Mouse (Mus musculus) heart, embryonic 14.5 days (tissue): ENCODE results near the gene Cdc42ep2. TPM values are rescaled to one million over a fixed set of nuclear protein-coding genes. Genes with fewer than 3 reads are reported as not detected.
"Not testable (repeated sequence)": the region's sequence is repeated elsewhere in the genome, so short reads cannot be mapped to it uniquely, and the experiment has no call there.

Experiments
- ATAC-seq: fragments of 200-750 bp; cut with Nextera tagmentation; 2 replicates; pipeline ENCODE4 v1.8.0; 2017; ENCODE audit warnings: low read depth, moderate TSS enrichment; ENCODE audit not compliant: insufficient number of reproducible peaks, insufficient read depth, low FRiP score
- H3K27ac ChIP-seq, 2 experiments: fragments of 200-500 bp in 1 of 2; fragments of 300-500 bp in 1 of 2; sonication (generic) in 1 of 2; replicated peaks in 1 of 2; 2 replicates each; pipeline ENCODE4 v1.5.1; 2012 to 2014; ENCODE audit warnings: low read depth in 2 of 2, low read length in 2 of 2, control low read depth in 1 of 2, mild to moderate bottlenecking in 1 of 2, mixed read lengths in 1 of 2; ENCODE audit not compliant: control insufficient read depth in 1 of 2, insufficient read depth in 1 of 2
- H3K27me3 ChIP-seq: fragments of 300-500 bp; sonication (generic); 2 replicates; pipeline ENCODE4 v1.6.1; 2014; ENCODE audit warnings: mild to moderate bottlenecking, low read length, control low read depth; ENCODE audit not compliant: control insufficient read depth, insufficient read depth
- H3K36me3 ChIP-seq: fragments of 300-500 bp; sonication (generic); 2 replicates; pipeline ENCODE4 v1.6.1; 2014; ENCODE audit warnings: mild to moderate bottlenecking, control low read depth, low read length, mixed read lengths; ENCODE audit not compliant: control insufficient read depth, insufficient read depth
- H3K4me1 ChIP-seq, 2 experiments: fragments of 200-500 bp in 1 of 2; fragments of 300-500 bp in 1 of 2; sonication (generic) in 1 of 2; 2 replicates each; pipeline ENCODE4 v1.6.1; 2012 to 2014; ENCODE audit warnings: low read length in 2 of 2, control low read depth in 1 of 2, mixed read lengths in 1 of 2; ENCODE audit not compliant: control insufficient read depth in 2 of 2, insufficient read depth in 2 of 2
- H3K4me2 ChIP-seq: fragments of 300-500 bp; sonication (generic); 2 replicates; pipeline ENCODE4 v1.6.1; 2014; ENCODE audit warnings: mild to moderate bottlenecking, low read length
- H3K4me3 ChIP-seq, 2 experiments: fragments of 200-500 bp in 1 of 2; fragments of 300-500 bp in 1 of 2; sonication (generic) in 1 of 2; 2 replicates each; pipeline ENCODE4 v1.5.1; 2012 to 2014; ENCODE audit warnings: low read length in 2 of 2, mild to moderate bottlenecking in 2 of 2, control low read depth in 1 of 2, low read depth in 1 of 2, moderate library complexity in 1 of 2; ENCODE audit not compliant: control insufficient read depth in 1 of 2, insufficient read depth in 1 of 2
- H3K9ac ChIP-seq: fragments of 300-500 bp; sonication (generic); 2 replicates; pipeline ENCODE4 v1.6.1; 2014; ENCODE audit warnings: mild to moderate bottlenecking, low read length
- H3K9me3 ChIP-seq: fragments of 300-500 bp; sonication (generic); 2 replicates; pipeline ENCODE4 v1.6.1; 2016; ENCODE audit warnings: low read length, control low read depth; ENCODE audit not compliant: control insufficient read depth
- WGBS: fragments of 180-500 bp; shearing (Covaris S2); extraction: QIAGEN DNeasy Blood & Tissue Kit; methylation state at CpG from one replicate; pipeline ENCODE4 v1.1.7; 2014; 5-methylcytosine and 5-hydroxymethylcytosine counted together
- polyA plus RNA-seq: library from polyadenylated mRNA; unstranded; fragments of >200 nt; fragmentation: Nextera tagmentation; extraction: Ambion mirVana; gene quantifications from 2 replicates; pipeline ENCODE4 v1.2.1, GENCODE M21; 2014

The Cdc42ep2 gene
- polyA plus RNA-seq, 1 experiment from 2014 or later: 9.7 TPM

DNA sequence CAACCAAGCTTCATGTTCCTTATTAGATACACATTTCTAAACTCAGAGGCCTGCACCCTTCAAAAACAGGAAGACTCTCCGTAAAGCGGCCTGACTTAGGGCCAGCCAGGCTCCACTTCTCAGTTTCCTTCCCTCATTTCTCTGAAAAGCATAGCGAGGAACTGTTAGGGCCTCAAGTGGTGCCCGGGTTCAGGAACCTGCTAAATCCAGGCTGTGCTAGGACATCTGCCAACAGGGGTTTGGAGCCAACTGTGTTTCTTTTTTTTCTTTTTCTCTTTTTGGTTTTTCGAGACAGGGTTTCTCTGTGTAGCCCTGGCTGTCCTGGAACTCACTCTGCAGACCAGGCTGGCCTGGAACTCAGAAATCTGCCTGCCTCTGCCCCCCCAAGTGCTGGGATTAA lies 42.5 kb downstream of the Cdc42ep2 start:
- H3K9ac ChIP-seq, H3K27me3 ChIP-seq: not testable (repeated sequence)
- 84% methylated on average over 5 of the region's 5 CpGs for WGBS

GRCm38 (mm10) chr19:5881155-5881554 lies 43.5 kb downstream of the Cdc42ep2 start:
- Histone ChIP-seq H3K9ac (no peak overlapping the region), H3K9me3 (no peaks in the 10 kb centered on the region), H3K4me3 (no peak overlapping the region), H3K4me1 (peaks cover 3 to 28% of the 10 kb centered on the region in 2 experiments), H3K36me3 (no peaks in the 10 kb centered on the region), H3K4me2 (no peak overlapping the region), H3K27me3 (no peaks in the 10 kb centered on the region), H3K27ac (no peak overlapping the region)
- ATAC-seq: no peak
- 90% methylated on average over 6 of the region's 6 CpGs for WGBS

More for the DNA sequence above, 42.5 kb downstream of the Cdc42ep2 start:
- H3K9me3 ChIP-seq, H3K4me2 ChIP-seq, H3K4me3 ChIP-seq, H3K27ac ChIP-seq, ATAC-seq, H3K36me3 ChIP-seq: not testable (repeated sequence)
- peaks cover 3 to 28% of the 10 kb centered on the region in 2 experiments for H3K4me1 ChIP-seq

DNA sequence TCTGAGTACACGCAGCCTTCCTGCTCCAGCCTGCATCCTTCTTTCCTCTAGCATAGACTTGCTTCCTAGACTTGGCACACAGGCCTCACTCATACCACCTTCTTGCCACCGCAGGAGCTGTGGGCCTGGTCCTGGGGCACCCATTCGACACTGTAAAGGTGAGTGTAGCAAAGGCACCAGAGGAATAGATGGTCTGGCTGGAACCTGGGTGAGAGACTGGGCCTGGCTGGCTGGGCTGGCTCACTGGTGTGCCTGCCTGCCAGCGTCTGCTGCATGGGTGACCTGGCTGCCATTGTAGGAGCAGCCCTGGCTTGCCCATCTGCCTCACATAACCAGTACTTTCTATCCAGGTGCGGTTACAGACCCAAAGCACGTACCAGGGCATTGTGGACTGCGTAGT lies 44.9 kb downstream of the Cdc42ep2 start:
- Histone ChIP-seq H3K4me1 (peaks cover 8 to 33% of the 10 kb centered on the region in 2 experiments), H3K9me3 (no peaks in the 10 kb centered on the region), H3K27me3 (no peaks in the 10 kb centered on the region), H3K27ac (no peak overlapping the region), H3K9ac (no peak overlapping the region), H3K36me3 (no peaks in the 10 kb centered on the region), H3K4me2 (no peak overlapping the region), H3K4me3 (no peak overlapping the region)
- 94% methylated on average over 7 of the region's 7 CpGs for WGBS
- no peak for ATAC-seq

GRCm38 (mm10) chr19:5878916-5879315 lies 45.7 kb downstream of the Cdc42ep2 start:
- Histone ChIP-seq H3K4me2 (peak overlapping the region; percentile 50; the same call in 1 of the 2 replicates), H3K27me3 (no peaks in the 10 kb centered on the region), H3K27ac (no peak overlapping the region), H3K4me3 (no peak overlapping the region), H3K9me3 (no peaks in the 10 kb centered on the region), H3K9ac (peak overlapping the region; percentile 67), H3K36me3 (no peaks in the 10 kb centered on the region), H3K4me1 (peaks cover 8 to 35% of the 10 kb centered on the region in 2 experiments)
- no peak for ATAC-seq
- WGBS: 78% methylated on average over 3 of the region's 3 CpGs

- Histone ChIP-seq H3K4me3 (peak overlapping the region in 1 of 2 experiments; percentile 25; a peak in 2 of 4 replicates), H3K36me3 (0 out of 2 replicates have a peak, but pooled peaks cover 5% of the 10 kb centered on the region), H3K27ac (peak overlapping the region in 1 of 2 experiments; percentile 76; a peak in 1 of 4 replicates), H3K4me1 (peaks cover 8 to 38% of the 10 kb centered on the region in 2 experiments), H3K9me3 (no peaks in the 10 kb centered on the region), H3K9ac (peak overlapping the region; percentile 67), H3K4me2 (peak overlapping the region; percentile 50), H3K27me3 (no peaks in the 10 kb centered on the region)
- ATAC-seq: no peak
- 60% methylated on average over 7 of the region's 7 CpGs for WGBS
Measured at GRCm38 (mm10) chr19:5878362-5878722, 46.3 kb downstream of the Cdc42ep2 start.

GRCm38 (mm10) chr19:5877618-5878361 lies 46.8 kb downstream of the Cdc42ep2 start, which contains the start of gene Slc25a45:
Gene Slc25a45 (plus strand): TSS chr19:5877808.
- Histone ChIP-seq H3K27me3 (no peaks in the 10 kb centered on the region), H3K9me3 (no peaks in the 10 kb centered on the region), H3K4me3 (peak within 1 kb of the TSS; percentile 24 to 25), H3K36me3 (peaks cover 9% of the 10 kb centered on the region), H3K4me2 (peak within 1 kb of the TSS; percentile 50), H3K4me1 (peaks cover 9 to 42% of the 10 kb centered on the region in 2 experiments), H3K27ac (peak within 1 kb of the TSS; percentile 76 to 79), H3K9ac (peak within 1 kb of the TSS; percentile 67)
- 35% methylated on average over 15 of the region's 15 CpGs for WGBS
- ATAC-seq: no peak

DNA sequence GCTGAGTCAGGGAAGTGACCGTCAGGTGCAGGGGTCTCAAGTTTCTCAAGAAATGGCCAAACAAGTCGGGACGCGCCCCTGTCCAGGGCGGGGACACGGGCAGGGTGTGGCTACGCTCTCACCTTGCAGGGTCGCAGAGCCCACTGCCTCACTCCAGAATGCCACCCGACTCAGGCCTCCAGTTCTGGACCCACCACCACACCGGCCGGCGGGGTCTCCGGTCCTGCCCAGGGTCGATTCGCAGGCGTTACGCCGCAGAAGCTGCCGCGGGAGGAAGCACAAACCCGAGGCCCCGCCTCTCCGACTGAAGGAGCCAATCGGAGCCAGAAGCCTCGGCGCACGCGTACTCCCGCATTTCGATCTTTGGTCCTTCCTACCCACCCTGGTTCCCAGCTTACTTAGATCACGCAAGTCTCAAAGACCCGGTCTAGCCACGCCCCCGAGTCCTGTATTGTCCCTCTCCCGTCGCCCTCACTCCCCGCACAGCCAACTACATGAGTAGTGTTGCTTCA lies 49.6 kb downstream of the Cdc42ep2 start, which contains the start of gene Frmd8:
TSS of gene Frmd8 (minus strand) at position 306 of the 512 bp plus-strand sequence.
- no peaks in the 10 kb centered on the region for H3K27me3 ChIP-seq
- peak within 1 kb of the TSS; percentile 96 for H3K4me2 ChIP-seq
- peak within 1 kb of the TSS; percentile 71 to 96 for H3K4me3 ChIP-seq
- ATAC-seq: peak; percentile 68
- H3K4me1 ChIP-seq: peaks cover 22 to 56% of the 10 kb centered on the region in 2 experiments
- H3K27ac ChIP-seq: peak within 1 kb of the TSS; percentile 53 to 64; a peak in 3 of 4 replicates
- no peaks in the 10 kb centered on the region for H3K9me3 ChIP-seq
- peaks cover 21% of the 10 kb centered on the region for H3K36me3 ChIP-seq
- peak within 1 kb of the TSS; percentile 85 for H3K9ac ChIP-seq
- under 1% methylated on average over 37 of the region's 37 CpGs for WGBS
